ENCODE assay signal across 16 mouse cellular contexts in the genomic region with DNA sequence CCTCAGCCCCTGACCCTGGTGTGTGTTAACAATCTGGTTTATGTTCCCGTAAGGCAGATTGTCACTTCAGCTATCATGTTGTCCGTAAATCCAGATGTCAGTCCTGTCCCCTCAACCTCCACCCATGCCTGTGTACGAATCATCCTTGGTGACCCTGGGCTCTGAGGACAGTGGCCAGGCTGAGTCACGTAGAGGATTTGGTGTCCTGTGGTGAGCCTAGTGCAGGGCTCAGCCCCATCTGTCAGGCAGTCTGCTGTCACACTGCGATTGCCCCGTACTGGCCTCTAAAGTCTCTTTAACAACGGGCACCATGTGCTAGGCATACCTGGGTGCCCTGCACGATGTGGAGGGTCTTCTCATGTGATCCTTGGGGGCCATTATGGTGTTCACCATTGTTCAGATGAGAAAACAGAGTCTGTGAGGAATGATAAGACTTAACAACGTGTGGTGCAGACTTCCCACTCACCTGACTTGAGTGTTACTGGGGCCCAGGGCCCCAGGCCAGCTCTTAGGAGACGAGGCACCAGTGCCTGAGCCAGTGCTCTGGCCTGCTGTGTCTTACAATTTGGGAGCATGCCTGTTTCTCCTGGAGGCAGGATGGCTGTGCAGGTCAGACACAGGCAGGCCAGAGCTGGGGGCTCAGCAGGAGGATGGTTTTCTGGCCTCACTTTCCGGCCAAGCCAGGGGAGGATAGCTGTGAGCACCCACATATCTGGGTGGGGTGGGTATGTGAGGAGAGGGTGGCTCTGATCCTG. TPM values are rescaled to one million over a fixed set of nuclear protein-coding genes. Genes with fewer than 3 reads are reported as not detected.
DNase-seq lines count a peak whose midpoint lies in the region; ATAC-seq and TF ChIP-seq lines count a peak whose summit lies in the region.
"Had no signal": no experiment of that assay in that cellular context is flagged by ENCODE, and none has a peak within 500 bp of the region (broad histone marks: within the 10 kb centered on the region; RNA-seq: fewer than 3 reads in every experiment).

No protein-coding gene starts in this region.

- no peaks in the 10 kb centered on the region for H3K27me3 ChIP-seq in heart, embryonic 14.5 days (ENCODE audit: control insufficient read depth, insufficient read depth, low read length)
- no peaks in the 10 kb centered on the region for H3K27me3 ChIP-seq in cerebellum, adult 2 months (ENCODE audit: control insufficient read depth, insufficient read depth, low read length)
- H3K27me3 ChIP-seq in limb, embryonic 10.5 days (ENCODE audit: low read depth, poor library complexity, severe bottlenecking), result peaks cover 8% of the 10 kb centered on the region; the same call in 1 of the 2 replicates
- H3K27me3 ChIP-seq in midbrain, embryonic 14.5 days (ENCODE audit: control insufficient read depth, insufficient read depth, low read length), result no peaks in the 10 kb centered on the region

- H3K4me3 ChIP-seq in heart, embryonic 14.5 days (ENCODE audit: control insufficient read depth in 1 of 2, insufficient read depth in 1 of 2, low read depth in 1 of 2, low read length in 2 of 2), result no peak overlapping the region
- H3K4me3 ChIP-seq in cerebellum, adult 2 months (replicated peaks; ENCODE audit: insufficient read depth, low read depth, low read length), result no peak overlapping the region
- H3K4me3 ChIP-seq in limb, embryonic 10.5 days, result no peak overlapping the region
- no peak overlapping the region for H3K4me3 ChIP-seq in midbrain, embryonic 14.5 days (replicated peaks; ENCODE audit: low read depth, low read length)
- H3K4me3 ChIP-seq: liver, embryonic 13.5 days; midbrain, embryonic 12.5 days had no signal

- 0 out of 2 replicates have a peak, but pooled peaks have one; percentile 35 for ATAC-seq in heart, embryonic 14.5 days (ENCODE audit: insufficient number of reproducible peaks, insufficient read depth, low FRiP score, low read depth)
- no peak for ATAC-seq in midbrain, embryonic 14.5 days (ENCODE audit: low FRiP score, low TSS enrichment)
- ATAC-seq: forebrain, embryonic 16.5 days; hindbrain, postnatal 0 days had no signal

- H3K27ac ChIP-seq in heart, embryonic 14.5 days (replicated peaks in 1 of 2; ENCODE audit: control insufficient read depth in 1 of 2, insufficient read depth in 1 of 2, low read depth in 2 of 2, low read length in 2 of 2), result no peak overlapping the region
- no peak overlapping the region for H3K27ac ChIP-seq in cerebellum, adult 2 months (ENCODE audit: insufficient read depth, low read length)
- peak overlapping the region; percentile 22; the same call in 1 of the 2 replicates for H3K27ac ChIP-seq in limb, embryonic 10.5 days
- no peak overlapping the region for H3K27ac ChIP-seq in midbrain, embryonic 14.5 days (replicated peaks; ENCODE audit: low read depth, low read length)
- H3K27ac ChIP-seq: hindbrain, postnatal 0 days; kidney, postnatal 0 days; liver, embryonic 13.5 days; midbrain, embryonic 12.5 days had no signal

- H3K4me1 ChIP-seq in heart, embryonic 14.5 days (ENCODE audit: control insufficient read depth in 2 of 2, insufficient read depth in 2 of 2, low read length in 2 of 2), result peaks cover 12 to 15% of the 10 kb centered on the region in 2 experiments
- peaks cover 33% of the 10 kb centered on the region for H3K4me1 ChIP-seq in cerebellum, adult 2 months (ENCODE audit: control insufficient read depth, insufficient read depth, low read length)
- H3K4me1 ChIP-seq in limb, embryonic 10.5 days, result peaks cover 35% of the 10 kb centered on the region
- H3K4me1 ChIP-seq in midbrain, embryonic 14.5 days (ENCODE audit: control insufficient read depth, insufficient read depth, low read length), result no peaks in the 10 kb centered on the region
- H3K4me1 ChIP-seq: midbrain, embryonic 12.5 days had no signal

- 58% methylated on average over 11 of the region's 11 CpGs for WGBS in heart, embryonic 14.5 days
- 22% methylated on average over 11 of the region's 11 CpGs for WGBS in cerebellum, adult 2 months
- WGBS in limb, embryonic 10.5 days, result 46% methylated on average over 11 of the region's 11 CpGs
- 63% methylated on average over 11 of the region's 11 CpGs for WGBS in midbrain, embryonic 14.5 days

- H3K4me2 ChIP-seq in heart, embryonic 14.5 days (ENCODE audit: low read length), result no peak overlapping the region
- no peak overlapping the region for H3K4me2 ChIP-seq in midbrain, embryonic 14.5 days (ENCODE audit: low read length)
- H3K4me2 ChIP-seq: liver, embryonic 13.5 days; midbrain, embryonic 12.5 days had no signal

- peak overlapping the region; percentile 3; the same call in 1 of the 2 replicates for H3K9ac ChIP-seq in heart, embryonic 14.5 days (ENCODE audit: low read length)
- no peak overlapping the region for H3K9ac ChIP-seq in midbrain, embryonic 14.5 days (replicated peaks; ENCODE audit: low read length)
- H3K9ac ChIP-seq: liver, embryonic 13.5 days; midbrain, embryonic 12.5 days had no signal

- no peak for TF ChIP-seq CTCF in cerebellum, adult 2 months (IDR thresholded peaks at IDR 0.05; ENCODE audit: borderline replicate concordance, insufficient read depth, low read depth, low read length)

- TF ChIP-seq POLR2A in cerebellum, adult 2 months (IDR thresholded peaks at IDR 0.05; ENCODE audit: borderline replicate concordance, insufficient read depth, low read length), result no peak

- DNase-seq in heart, adult 9 months (ENCODE audit: low spot score in 2 of 2), result no peak
- peak; percentile 75 for DNase-seq in adrenal gland, adult 8-10 months
- peak; percentile 78 to 85 for DNase-seq in cerebellum, adult 2 months
- no peak for DNase-seq in limb, embryonic 10.5 days (ENCODE audit: low spot score)
- no peak for DNase-seq in ovary, postnatal 14 days (ENCODE audit: low spot score)
- no peak for DNase-seq in midbrain, embryonic 14.5 days
- no peak for DNase-seq in gastrocnemius, postnatal 36 days
- DNase-seq: B cell, adult 2 months; gastrocnemius, postnatal 25 days; liver, embryonic 13.5 days; lung, postnatal 14 days had no signal

- H3K36me3 ChIP-seq in heart, embryonic 14.5 days (ENCODE audit: control insufficient read depth, insufficient read depth, low read length), result no peaks in the 10 kb centered on the region
- no peaks in the 10 kb centered on the region for H3K36me3 ChIP-seq in limb, embryonic 10.5 days
- no peaks in the 10 kb centered on the region for H3K36me3 ChIP-seq in midbrain, embryonic 14.5 days (ENCODE audit: control insufficient read depth, insufficient read depth, low read length)
- H3K36me3 ChIP-seq: liver, embryonic 13.5 days; midbrain, embryonic 12.5 days had no signal

- intact Hi-C loops in gastrocnemius, postnatal 36 days (cut with DNase I), result no loop called here

- H3K9me3 ChIP-seq in heart, embryonic 14.5 days (ENCODE audit: control insufficient read depth, low read length), result no peaks in the 10 kb centered on the region
- H3K9me3 ChIP-seq in limb, embryonic 10.5 days (replicated peaks), result no peaks in the 10 kb centered on the region
- H3K9me3 ChIP-seq in midbrain, embryonic 14.5 days (ENCODE audit: control insufficient read depth, low read length), result no peaks in the 10 kb centered on the region
- H3K9me3 ChIP-seq: liver, embryonic 13.5 days; midbrain, embryonic 12.5 days had no signal

RNA-seq across cellular contexts. Expression of a gene that starts 55.2 kb away (rescaled TPM):
- polyA plus RNA-seq in heart, embryonic 14.5 days (2014; fragmentation: Nextera tagmentation; extraction: Ambion mirVana), result 13.0 and 16.6 TPM in 2 replicates
- 100 to 1,000 TPM; 224 to 310 (median 256) TPM for total RNA-seq in adrenal gland, adult 8-10 months (2022)
- 307 and 356 TPM in 2 replicates for polyA plus RNA-seq in cerebellum, adult 2 months (2012; rRNA removed)
- polyA plus RNA-seq in limb, embryonic 10.5 days (2016; fragmentation: Nextera tagmentation; extraction: Ambion mirVana), result 13.6 and 14.6 TPM in 2 replicates
- 20.4 and 32.4 TPM in 2 replicates for polyA plus RNA-seq in midbrain, embryonic 14.5 days (2014; fragmentation: Nextera tagmentation; extraction: Ambion mirVana)
- 100 to 1,000 TPM; 102 to 107 TPM for total RNA-seq in gastrocnemius, postnatal 36 days (2021)

Comparison
In these comparisons a context has a peak if more than half of its experiments do, and no peak if none do; other contexts are left out.
1. DNase-seq: peak in adrenal gland, adult 8-10 months (single experiment) and cerebellum, adult 2 months (2 of 2); none in heart, adult 9 months (0 of 2), limb, embryonic 10.5 days (single experiment), ovary, postnatal 14 days (single experiment), midbrain, embryonic 14.5 days (single experiment) and gastrocnemius, postnatal 36 days (0 of 2).